Mouse (Mus musculus): Measurements from ENCODE around the gene Clgn. TPM values are rescaled to one million over a fixed set of nuclear protein-coding genes. Genes with fewer than 3 reads are reported as not detected.

The Clgn gene
- polyA plus RNA-seq, 1 experiment from 2014 or later = 3.0 TPM

DNA sequence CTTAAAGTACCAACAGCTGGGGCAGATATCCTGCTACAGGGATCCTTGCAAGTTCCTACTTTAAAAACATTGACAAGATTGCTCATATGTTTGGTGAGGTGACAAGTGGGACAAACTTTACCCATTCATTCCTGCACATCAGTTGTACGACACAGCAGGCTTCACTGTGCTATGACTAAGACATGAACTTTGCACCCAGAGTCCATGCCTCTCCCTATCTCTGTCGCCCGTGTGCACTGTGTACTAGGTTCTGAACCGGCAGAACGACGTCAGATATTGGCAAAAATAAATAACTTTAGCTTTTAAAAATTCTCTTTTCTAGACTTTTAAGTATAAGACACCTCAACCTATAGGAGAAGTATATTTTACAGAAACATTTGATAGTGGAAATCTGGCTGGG lies 7.0 kb downstream of the Clgn start:
- 93% methylated on average over 6 of the region's 6 CpGs for WGBS
- H3K27ac ChIP-seq (replicated peaks) = no peak overlapping the region
- no peaks in the 10 kb centered on the region for H3K9me3 ChIP-seq (replicated peaks)

GRCm38 (mm10) chr8:83397726-83398125 lies 8.1 kb downstream of the Clgn start:
- Histone ChIP-seq H3K9me3 (replicated peaks) (no peaks in the 10 kb centered on the region), H3K27ac (replicated peaks) (no peak overlapping the region), H3K27me3 (ENCODE audit: low read depth, poor library complexity, severe bottlenecking) (no peaks in the 10 kb centered on the region), H3K4me3 (no peak overlapping the region), H3K36me3 (no peaks in the 10 kb centered on the region), H3K4me1 (no peaks in the 10 kb centered on the region)
- WGBS = 77% methylated on average over 4 of the region's 4 CpGs
- DNase-seq (ENCODE audit: low spot score) = no peak

More for the DNA sequence above, 7.0 kb downstream of the Clgn start:
- no peak for DNase-seq (ENCODE audit: low spot score)
- Histone ChIP-seq H3K27me3 (ENCODE audit: low read depth, poor library complexity, severe bottlenecking) (no peaks in the 10 kb centered on the region), H3K4me1 (no peaks in the 10 kb centered on the region), H3K4me3 (no peak overlapping the region), H3K36me3 (no peaks in the 10 kb centered on the region)

DNA sequence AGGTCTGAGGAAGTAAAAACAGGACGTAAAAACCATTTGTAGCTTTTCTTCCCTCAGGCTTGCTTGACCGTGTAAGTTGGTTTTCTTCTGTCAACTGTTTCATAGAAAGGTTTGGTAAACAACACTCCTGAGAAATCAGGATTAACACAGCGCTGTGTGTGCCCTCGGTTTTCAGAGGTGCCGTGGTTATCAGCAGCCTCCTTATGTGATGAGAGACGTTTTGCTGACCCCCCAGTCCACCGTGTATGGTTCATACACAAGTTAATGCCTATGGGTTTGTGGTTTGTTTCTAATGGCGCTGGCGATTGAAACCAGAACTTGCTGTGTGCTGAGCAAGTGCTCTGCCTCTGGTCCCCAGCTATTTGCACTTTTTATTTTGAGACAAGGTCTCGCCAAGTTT lies 15.9 kb downstream of the Clgn start:
- Histone ChIP-seq H3K27me3 (ENCODE audit: low read depth, poor library complexity, severe bottlenecking) (no peaks in the 10 kb centered on the region), H3K4me1 (no peaks in the 10 kb centered on the region), H3K4me3 (no peak overlapping the region), H3K27ac (replicated peaks) (no peak overlapping the region), H3K36me3 (no peaks in the 10 kb centered on the region), H3K9me3 (replicated peaks) (no peaks in the 10 kb centered on the region)
- WGBS = 91% methylated on average over 10 of the region's 10 CpGs
- no peak for DNase-seq (ENCODE audit: low spot score)

- DNase-seq (ENCODE audit: low spot score) = no peak
- Histone ChIP-seq H3K9me3 (replicated peaks) (no peaks in the 10 kb centered on the region), H3K27ac (replicated peaks) (no peak overlapping the region), H3K4me1 (no peaks in the 10 kb centered on the region), H3K4me3 (no peak overlapping the region), H3K36me3 (no peaks in the 10 kb centered on the region), H3K27me3 (ENCODE audit: low read depth, poor library complexity, severe bottlenecking) (no peaks in the 10 kb centered on the region)
- 46% methylated on average over 6 of the region's 6 CpGs for WGBS
These were observed 17.2 kb downstream of the Clgn start for GRCm38 (mm10) chr8:83406836-83407235.

DNA sequence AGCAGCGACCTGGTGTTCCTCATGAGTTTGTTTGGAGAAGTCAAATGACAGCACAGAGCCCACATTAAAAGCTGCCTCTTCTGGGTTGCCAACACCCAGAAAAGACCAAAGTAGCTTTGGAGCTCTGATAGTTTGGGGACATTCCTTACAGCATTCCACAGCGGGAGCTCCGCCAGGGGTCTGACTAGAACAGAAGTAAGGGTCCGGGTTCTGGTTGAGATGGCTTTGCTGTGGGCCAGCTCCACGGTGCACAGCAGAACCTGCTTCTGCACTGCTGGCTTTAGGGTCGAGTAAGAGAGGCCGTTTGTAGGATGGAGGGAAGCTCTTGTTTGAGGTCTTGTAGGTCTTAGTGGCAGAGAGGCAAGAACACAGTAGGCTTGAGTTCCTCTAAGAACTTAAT lies 18.8 kb downstream of the Clgn start:
- Histone ChIP-seq H3K27ac (replicated peaks) (no peak overlapping the region), H3K27me3 (ENCODE audit: low read depth, poor library complexity, severe bottlenecking) (no peaks in the 10 kb centered on the region), H3K4me1 (no peaks in the 10 kb centered on the region), H3K4me3 (no peak overlapping the region), H3K36me3 (no peaks in the 10 kb centered on the region), H3K9me3 (replicated peaks) (no peaks in the 10 kb centered on the region)
- DNase-seq (ENCODE audit: low spot score) = no peak
- WGBS = 82% methylated on average over 7 of the region's 7 CpGs

- H3K9me3 ChIP-seq (replicated peaks) = no peaks in the 10 kb centered on the region
- H3K4me1 ChIP-seq = no peaks in the 10 kb centered on the region
- H3K27ac ChIP-seq (replicated peaks) = no peak overlapping the region
- H3K4me3 ChIP-seq = no peak overlapping the region
- no peaks in the 10 kb centered on the region for H3K36me3 ChIP-seq
- WGBS = 97% methylated on average over 15 of the region's 15 CpGs
- no peak for DNase-seq (ENCODE audit: low spot score)
- no peaks in the 10 kb centered on the region for H3K27me3 ChIP-seq (ENCODE audit: low read depth, poor library complexity, severe bottlenecking)
These were observed 27.2 kb downstream of the Clgn start for GRCm38 (mm10) chr8:83416878-83417277.

GRCm38 (mm10) chr8:83417970-83418369 lies 28.3 kb downstream of the Clgn start:
- Histone ChIP-seq H3K4me1 (0 out of 2 replicates have a peak, but pooled peaks cover under 1% of the 10 kb centered on the region), H3K9me3 (replicated peaks) (no peaks in the 10 kb centered on the region), H3K27ac (replicated peaks) (no peak overlapping the region), H3K4me3 (no peak overlapping the region), H3K27me3 (ENCODE audit: low read depth, poor library complexity, severe bottlenecking) (no peaks in the 10 kb centered on the region), H3K36me3 (no peaks in the 10 kb centered on the region)
- 87% methylated on average over 6 of the region's 6 CpGs for WGBS
- DNase-seq (ENCODE audit: low spot score) = no peak

DNA sequence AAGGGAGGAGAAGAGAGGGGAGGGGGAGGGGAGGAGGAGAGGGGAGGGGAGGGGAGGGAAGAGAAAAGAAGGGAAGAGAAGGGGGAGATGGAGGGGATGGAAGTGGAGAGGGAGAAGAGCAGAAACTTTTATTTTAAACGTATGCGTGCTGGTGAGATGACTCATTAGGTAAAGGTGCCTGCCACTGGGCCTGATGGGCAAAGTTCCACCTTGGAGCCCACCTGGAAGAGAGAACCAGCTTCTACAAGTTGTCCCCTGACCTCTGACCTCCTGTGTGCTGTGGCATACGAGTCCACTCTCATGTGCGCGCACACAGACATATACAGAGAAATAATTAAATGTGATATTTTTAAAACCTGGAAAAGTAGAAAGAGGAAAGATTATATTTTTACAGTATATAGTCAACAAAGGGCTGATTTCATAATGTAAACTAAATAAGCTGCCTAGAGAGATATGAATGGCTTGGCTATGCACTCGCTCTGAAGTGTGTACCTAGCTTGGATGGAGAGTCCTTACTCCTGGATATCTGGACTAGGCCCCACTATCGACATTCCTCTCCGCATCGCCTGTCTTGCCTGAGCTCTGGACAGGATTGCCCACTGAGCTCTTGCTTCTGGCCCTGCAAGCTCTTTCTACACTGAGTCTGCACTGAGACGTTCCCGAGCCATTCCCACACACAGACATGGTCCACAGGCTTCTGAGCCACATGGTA lies 29.3 kb downstream of the Clgn start:
- H3K36me3 ChIP-seq = no peaks in the 10 kb centered on the region
- no peaks in the 10 kb centered on the region for H3K27me3 ChIP-seq (ENCODE audit: low read depth, poor library complexity, severe bottlenecking)
- WGBS = 94% methylated on average over 11 of the region's 11 CpGs
- 0 out of 2 replicates have a peak, but pooled peaks cover 2% of the 10 kb centered on the region for H3K4me1 ChIP-seq
- no peak overlapping the region for H3K27ac ChIP-seq (replicated peaks)
- no peak for DNase-seq (ENCODE audit: low spot score)
- no peaks in the 10 kb centered on the region for H3K9me3 ChIP-seq (replicated peaks)
- no peak overlapping the region for H3K4me3 ChIP-seq

DNA sequence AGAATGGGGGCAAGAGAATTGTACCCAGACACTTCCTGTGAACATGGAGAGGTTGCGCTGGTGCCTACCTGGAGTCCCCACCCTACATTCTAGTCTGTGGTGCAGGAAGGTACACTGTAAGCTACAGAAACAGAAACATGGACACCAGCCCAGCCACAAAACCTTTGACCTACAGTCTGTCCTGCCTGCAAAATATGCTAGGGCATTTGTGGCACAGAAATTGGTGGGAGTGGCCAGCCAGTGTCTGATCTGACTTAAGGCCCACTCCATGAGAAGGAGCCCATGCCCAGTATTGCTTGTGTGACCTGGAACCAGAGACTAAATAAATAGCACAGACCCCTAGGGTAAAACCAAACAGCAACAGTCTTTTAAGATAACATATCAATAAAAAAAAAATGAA lies 31.7 kb downstream of the Clgn start:
- no peak overlapping the region for H3K27ac ChIP-seq (replicated peaks)
- no peak for DNase-seq (ENCODE audit: low spot score)
- H3K9me3 ChIP-seq (replicated peaks) = no peaks in the 10 kb centered on the region
- no peaks in the 10 kb centered on the region for H3K36me3 ChIP-seq
- no peak overlapping the region for H3K4me3 ChIP-seq
- H3K27me3 ChIP-seq (ENCODE audit: low read depth, poor library complexity, severe bottlenecking) = no peaks in the 10 kb centered on the region
- WGBS = 100% methylated on average over 1 of the region's 1 CpGs
- H3K4me1 ChIP-seq = peaks cover 8% of the 10 kb centered on the region

DNA sequence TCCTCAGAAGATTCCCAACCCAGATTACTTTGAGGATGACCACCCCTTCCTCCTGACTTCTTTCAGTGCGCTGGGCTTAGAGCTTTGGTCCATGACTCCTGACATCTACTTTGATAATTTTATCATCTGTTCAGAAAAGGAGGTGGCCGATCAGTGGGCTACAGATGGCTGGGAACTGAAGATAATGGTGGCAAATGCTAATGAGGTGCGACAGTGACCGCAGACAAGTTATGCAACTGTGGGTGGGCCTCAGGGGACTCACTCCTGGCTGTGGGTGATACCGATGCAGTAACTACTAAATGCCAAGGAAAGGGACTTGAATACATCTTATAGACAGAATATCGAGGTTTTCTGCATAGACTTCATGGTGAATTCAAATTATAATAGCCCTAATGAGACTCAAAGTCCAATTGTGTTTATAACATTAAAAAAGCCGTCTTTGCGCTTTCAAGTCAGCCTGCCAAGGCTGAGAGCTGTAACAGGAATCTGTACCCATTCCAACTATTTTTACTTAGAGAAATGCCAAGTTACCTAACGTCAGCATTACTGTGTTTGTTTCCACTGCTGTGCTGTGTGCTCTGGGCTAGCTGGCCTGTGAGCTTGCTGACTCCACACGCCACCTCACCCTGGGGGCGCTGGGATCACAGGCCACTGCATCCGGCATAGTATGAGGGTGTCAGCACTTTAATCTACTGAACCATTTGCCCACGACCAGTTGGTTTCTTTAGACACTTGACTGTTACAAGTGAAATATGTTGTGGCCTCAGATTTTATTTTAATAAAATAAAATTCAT lies 33.6 kb downstream of the Clgn start:
- Histone ChIP-seq H3K4me1 (peaks cover 8% of the 10 kb centered on the region), H3K9me3 (replicated peaks) (no peaks in the 10 kb centered on the region), H3K27ac (replicated peaks) (no peak overlapping the region), H3K36me3 (no peaks in the 10 kb centered on the region), H3K4me3 (no peak overlapping the region), H3K27me3 (ENCODE audit: low read depth, poor library complexity, severe bottlenecking) (no peaks in the 10 kb centered on the region)
- DNase-seq (ENCODE audit: low spot score) = no peak
- WGBS = 76% methylated on average over 13 of the region's 13 CpGs

- Histone ChIP-seq H3K27me3 (ENCODE audit: low read depth, poor library complexity, severe bottlenecking) (no peaks in the 10 kb centered on the region), H3K4me1 (peaks cover 8% of the 10 kb centered on the region), H3K36me3 (no peaks in the 10 kb centered on the region), H3K27ac (replicated peaks) (no peak overlapping the region), H3K9me3 (replicated peaks) (no peaks in the 10 kb centered on the region), H3K4me3 (no peak overlapping the region)
- WGBS = 93% methylated on average over 6 of the region's 6 CpGs
- DNase-seq (ENCODE audit: low spot score) = no peak
These were observed 35.5 kb downstream of the Clgn start for GRCm38 (mm10) chr8:83425202-83425601.

DNA sequence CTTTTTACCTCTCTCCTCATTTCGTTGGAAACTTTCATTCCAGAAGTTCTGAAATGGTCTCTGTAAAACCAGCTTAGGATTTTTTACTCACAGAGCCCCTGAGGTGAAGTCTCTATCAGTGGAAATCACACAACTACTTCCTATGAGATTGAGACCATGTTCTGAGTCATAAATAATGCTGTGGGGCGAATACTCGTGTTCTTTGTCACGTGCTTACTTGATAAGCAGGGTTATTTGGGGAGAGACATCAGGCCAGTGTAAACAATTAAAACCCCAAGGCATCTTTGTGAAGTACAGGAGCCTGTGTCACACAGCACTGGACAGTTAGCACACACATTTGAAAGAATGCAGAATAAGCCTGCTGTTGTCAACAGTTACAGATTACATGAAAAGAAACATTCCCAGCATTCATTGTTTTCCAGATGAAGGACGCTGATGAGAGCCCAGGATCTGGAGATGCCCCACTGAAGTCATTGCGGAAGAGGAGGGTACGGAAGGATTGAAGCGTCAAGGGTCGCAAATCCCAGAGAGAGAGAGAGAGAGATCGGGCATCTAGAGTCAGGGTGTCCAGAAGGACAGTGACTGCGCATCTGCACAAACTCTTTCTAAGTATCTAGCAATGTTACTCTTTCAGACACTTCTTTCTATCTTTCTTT lies 36.6 kb downstream of the Clgn start:
- no peak overlapping the region for H3K4me3 ChIP-seq
- no peak overlapping the region for H3K27ac ChIP-seq (replicated peaks)
- WGBS = 81% methylated on average over 11 of the region's 11 CpGs
- no peaks in the 10 kb centered on the region for H3K36me3 ChIP-seq
- peaks cover 8% of the 10 kb centered on the region for H3K4me1 ChIP-seq
- H3K9me3 ChIP-seq (replicated peaks) = no peaks in the 10 kb centered on the region
- H3K27me3 ChIP-seq (ENCODE audit: low read depth, poor library complexity, severe bottlenecking) = no peaks in the 10 kb centered on the region
- no peak for DNase-seq (ENCODE audit: low spot score)

GRCm38 (mm10) chr8:83426949-83427348 lies 37.3 kb downstream of the Clgn start:
- 87% methylated on average over 7 of the region's 7 CpGs for WGBS
- H3K36me3 ChIP-seq = no peaks in the 10 kb centered on the region
- H3K9me3 ChIP-seq (replicated peaks) = no peaks in the 10 kb centered on the region
- H3K27me3 ChIP-seq (ENCODE audit: low read depth, poor library complexity, severe bottlenecking) = no peaks in the 10 kb centered on the region
- no peak for DNase-seq (ENCODE audit: low spot score)
- H3K27ac ChIP-seq (replicated peaks) = no peak overlapping the region
- H3K4me3 ChIP-seq = no peak overlapping the region
- peaks cover 8% of the 10 kb centered on the region for H3K4me1 ChIP-seq

Measured in midbrain, embryonic 10.5 days (tissue).